Mouse (Mus musculus) liver, postnatal 0 days (tissue): ENCODE measurements around the gene Slc25a51. TPM values are rescaled to one million over a fixed set of nuclear protein-coding genes. Genes with fewer than 3 reads are reported as not detected.

Source experiments
- ATAC-seq: fragments of 200-750 bp; cut with Nextera tagmentation; 2 replicates; pipeline ENCODE4 v1.8.0; 2017; ENCODE audit warnings: mild to moderate bottlenecking, moderate library complexity
- DNase-seq: peaks from one replicate; pipeline ENCODE4 v3.0.0-alpha.2; 2016
- H3K27ac ChIP-seq: fragments of 300-500 bp; sonication (generic); 2 replicates; pipeline ENCODE4 v1.5.1; 2014; ENCODE audit warnings: antibody characterized with exemption, moderate library complexity, mild to moderate bottlenecking, low read depth
- H3K27me3 ChIP-seq: fragments of 300-500 bp; sonication (generic); 2 replicates; pipeline ENCODE4 v1.6.1; 2014; ENCODE audit warnings: low read length, control low read depth, mixed read lengths; ENCODE audit not compliant: insufficient read depth
- H3K36me3 ChIP-seq: fragments of 300-500 bp; sonication (generic); replicated peaks from 2 replicates; pipeline ENCODE4 v1.6.1; 2014; ENCODE audit warnings: mild to moderate bottlenecking, control low read depth, low read length, moderate library complexity, mixed read lengths; ENCODE audit not compliant: insufficient read depth
- H3K4me1 ChIP-seq: fragments of 300-500 bp; sonication (generic); 2 replicates; pipeline ENCODE4 v1.6.1; 2014; ENCODE audit warnings: antibody characterized with exemption, mild to moderate bottlenecking, control low read depth; ENCODE audit not compliant: insufficient read depth
- H3K4me2 ChIP-seq: fragments of 300-500 bp; sonication (generic); 2 replicates; pipeline ENCODE4 v1.6.1; 2014; ENCODE audit warnings: low read depth, mild to moderate bottlenecking, low read length, moderate library complexity, mixed read lengths
- H3K4me3 ChIP-seq: fragments of 300-500 bp; sonication (generic); 2 replicates; pipeline ENCODE4 v1.5.1; 2014; ENCODE audit warnings: low read depth, low read length
- H3K9ac ChIP-seq: fragments of 300-500 bp; sonication (generic); replicated peaks from 2 replicates; pipeline ENCODE4 v1.6.1; 2014; ENCODE audit warnings: mild to moderate bottlenecking, moderate library complexity
- H3K9me3 ChIP-seq: fragments of 300-500 bp; sonication (generic); 2 replicates; pipeline ENCODE4 v1.6.1; 2016; ENCODE audit warnings: mild to moderate bottlenecking, control low read depth, low read length, mixed read lengths
- CTCF ChIP-seq: sonication (generic); IDR thresholded peaks from 2 replicates; pipeline ENCODE4 v1.5.1; 2016; ENCODE audit warnings: antibody characterized with exemption, low read depth
- EP300 ChIP-seq: IDR thresholded peaks from 2 replicates; pipeline ENCODE4 v1.6.1; 2016; ENCODE audit warnings: antibody characterized with exemption, low read depth, mild to moderate bottlenecking
- WGBS: fragments of 180-500 bp; shearing (Covaris S2); extraction: QIAGEN DNeasy Blood & Tissue Kit; methylation state at CpG from one replicate; pipeline ENCODE4 v1.1.7; 2014; ENCODE audit not compliant: insufficient replicate concordance; 5-methylcytosine and 5-hydroxymethylcytosine counted together
- polyA plus RNA-seq: library from polyadenylated mRNA; unstranded; fragments of >200 nt; fragmentation: Nextera tagmentation; extraction: Ambion mirVana; gene quantifications from 2 replicates; pipeline ENCODE4 v1.2.1, GENCODE M21; 2015

Slc25a51 gene
- polyA plus RNA-seq, 1 experiment from 2014 or later = 41.0 TPM

- no peak for TF ChIP-seq EP300
- TF ChIP-seq CTCF = no peak
- Histone ChIP-seq H3K9me3 (no peaks in the 10 kb centered on the region), H3K27ac (no peak overlapping the region), H3K27me3 (no peaks in the 10 kb centered on the region), H3K36me3 (peaks cover 12% of the 10 kb centered on the region), H3K4me3 (no peak overlapping the region), H3K4me2 (no peak overlapping the region), H3K9ac (no peak overlapping the region), H3K4me1 (no peaks in the 10 kb centered on the region)
- WGBS = 63% methylated on average over 5 of the region's 5 CpGs
- ATAC-seq = no peak
- DNase-seq = no peak
Measured at GRCm38 (mm10) chr4:45439281-45439680, 30.7 kb upstream of the Slc25a51 start.

GRCm38 (mm10) chr4:45437010-45437409 lies 28.4 kb upstream of the Slc25a51 start:
- WGBS = 66% methylated on average over 3 of the region's 3 CpGs
- ATAC-seq = no peak
- Histone ChIP-seq H3K9me3 (no peaks in the 10 kb centered on the region), H3K36me3 (peaks cover 8% of the 10 kb centered on the region), H3K9ac (no peak overlapping the region), H3K4me2 (no peak overlapping the region), H3K27me3 (no peaks in the 10 kb centered on the region), H3K4me1 (no peaks in the 10 kb centered on the region), H3K27ac (no peak overlapping the region), H3K4me3 (no peak overlapping the region)
- TF ChIP-seq EP300 (no peak), CTCF (no peak)
- no peak for DNase-seq

- ATAC-seq (no peak), DNase-seq (no peak)
- no peak overlapping the region for H3K4me3 ChIP-seq
- no peaks in the 10 kb centered on the region for H3K4me1 ChIP-seq
- H3K4me2 ChIP-seq = no peak overlapping the region
- H3K9ac ChIP-seq = no peak overlapping the region
- peaks cover 10% of the 10 kb centered on the region for H3K36me3 ChIP-seq
- 70% methylated on average over 7 of the region's 7 CpGs for WGBS
- TF ChIP-seq EP300 (no peak), CTCF (no peak)
- H3K9me3 ChIP-seq = no peaks in the 10 kb centered on the region
- no peak overlapping the region for H3K27ac ChIP-seq
- no peaks in the 10 kb centered on the region for H3K27me3 ChIP-seq
Measured at GRCm38 (mm10) chr4:45436383-45436913, 27.9 kb upstream of the Slc25a51 start.

GRCm38 (mm10) chr4:45435899-45436298 lies 27.3 kb upstream of the Slc25a51 start:
- Histone ChIP-seq H3K9ac (no peak overlapping the region), H3K4me2 (no peak overlapping the region), H3K36me3 (peaks cover 8% of the 10 kb centered on the region), H3K9me3 (no peaks in the 10 kb centered on the region), H3K4me1 (no peaks in the 10 kb centered on the region), H3K27ac (no peak overlapping the region), H3K4me3 (no peak overlapping the region), H3K27me3 (no peaks in the 10 kb centered on the region)
- ATAC-seq = no peak
- TF ChIP-seq EP300 = no peak
- no peak for TF ChIP-seq CTCF
- WGBS = 70% methylated on average over 2 of the region's 2 CpGs
- DNase-seq = no peak

DNA sequence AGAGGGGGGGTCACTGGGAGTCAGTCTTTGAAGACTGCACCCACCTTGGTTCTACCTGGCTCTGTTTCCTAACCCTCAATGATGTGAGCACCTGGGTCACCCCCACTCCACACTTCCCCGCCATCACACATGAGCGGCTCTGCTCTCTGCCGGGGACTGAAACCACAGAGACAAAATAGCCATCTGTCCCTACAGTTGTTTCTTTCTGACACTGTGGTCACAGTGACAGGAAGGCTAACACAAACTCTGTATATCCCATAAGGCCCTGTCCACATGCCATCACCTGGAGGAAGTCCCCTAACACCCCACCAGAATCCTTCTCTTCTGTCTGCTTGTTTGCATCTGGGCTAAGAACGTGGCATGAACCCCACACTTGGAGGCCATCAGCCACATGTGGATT lies 26.1 kb upstream of the Slc25a51 start:
- Histone ChIP-seq H3K4me3 (no peak overlapping the region), H3K27ac (no peak overlapping the region), H3K4me2 (no peak overlapping the region), H3K4me1 (no peaks in the 10 kb centered on the region), H3K27me3 (no peaks in the 10 kb centered on the region), H3K9ac (no peak overlapping the region), H3K36me3 (0 out of 2 replicates have a peak, but pooled peaks cover 2% of the 10 kb centered on the region), H3K9me3 (no peaks in the 10 kb centered on the region)
- no peak for DNase-seq
- no peak for ATAC-seq
- TF ChIP-seq EP300 = no peak
- no peak for TF ChIP-seq CTCF
- 61% methylated on average over 4 of the region's 4 CpGs for WGBS

GRCm38 (mm10) chr4:45434071-45434470 lies 25.5 kb upstream of the Slc25a51 start:
- no peaks in the 10 kb centered on the region for H3K4me1 ChIP-seq
- ATAC-seq (no peak), DNase-seq (no peak)
- 0 out of 2 replicates have a peak, but pooled peaks cover 2% of the 10 kb centered on the region for H3K36me3 ChIP-seq
- TF ChIP-seq EP300 (no peak), CTCF (no peak)
- no peaks in the 10 kb centered on the region for H3K27me3 ChIP-seq
- 84% methylated on average over 12 of the region's 12 CpGs for WGBS
- no peak overlapping the region for H3K4me2 ChIP-seq
- H3K9me3 ChIP-seq = no peaks in the 10 kb centered on the region
- H3K9ac ChIP-seq = no peak overlapping the region
- H3K27ac ChIP-seq = no peak overlapping the region
- no peak overlapping the region for H3K4me3 ChIP-seq

GRCm38 (mm10) chr4:45431806-45432205 lies 23.2 kb upstream of the Slc25a51 start:
- DNase-seq (no peak), ATAC-seq (no peak)
- Histone ChIP-seq H3K4me3 (no peak overlapping the region), H3K36me3 (0 out of 2 replicates have a peak, but pooled peaks cover 2% of the 10 kb centered on the region), H3K27me3 (no peaks in the 10 kb centered on the region), H3K4me1 (no peaks in the 10 kb centered on the region), H3K9ac (no peak overlapping the region), H3K4me2 (no peak overlapping the region), H3K27ac (no peak overlapping the region), H3K9me3 (no peaks in the 10 kb centered on the region)
- TF ChIP-seq EP300 = no peak
- no peak for TF ChIP-seq CTCF
- 83% methylated on average over 3 of the region's 3 CpGs for WGBS
